Mouse (Mus musculus) embryonic facial prominence, embryonic 14.5 days (tissue): ENCODE measurements at regions not wholly inside any gene's neighbourhood (a gene's known extent, or its start where the extent isn't known, plus 50 kb on each side); places are given as distances from the start of the nearest gene placed in this dataset.

Experiments used
- ATAC-seq: fragments of 200-750 bp; cut with Nextera tagmentation; 2 replicates; pipeline ENCODE4 v1.8.0; 2017; ENCODE audit warnings: low read depth, moderate number of reproducible peaks, moderate TSS enrichment
- DNase-seq: peaks from one replicate; pipeline ENCODE4 v3.0.0-alpha.2; 2015; ENCODE audit warnings: low spot score
- H3K27ac ChIP-seq: fragments of 300-500 bp; sonication (generic); replicated peaks from 2 replicates; pipeline ENCODE4 v1.5.1; 2014; ENCODE audit warnings: low read depth, mild to moderate bottlenecking, low read length, moderate library complexity
- H3K27me3 ChIP-seq: fragments of 300-500 bp; sonication (generic); replicated peaks from 2 replicates; pipeline ENCODE4 v1.6.1; 2014; ENCODE audit warnings: low read length; ENCODE audit not compliant: control insufficient read depth, insufficient read depth
- H3K36me3 ChIP-seq: fragments of 300-500 bp; sonication (generic); 2 replicates; pipeline ENCODE4 v1.6.1; 2014; ENCODE audit warnings: low read length, mixed read lengths; ENCODE audit not compliant: control insufficient read depth, insufficient read depth
- H3K4me1 ChIP-seq: fragments of 300-500 bp; sonication (generic); 2 replicates; pipeline ENCODE4 v1.6.1; 2014; ENCODE audit warnings: antibody characterized with exemption, low read length; ENCODE audit not compliant: control insufficient read depth, insufficient read depth
- H3K4me2 ChIP-seq: fragments of 300-500 bp; sonication (generic); 2 replicates; pipeline ENCODE4 v1.6.1; 2014; ENCODE audit warnings: low read depth, mild to moderate bottlenecking, low read length, moderate library complexity, mixed read lengths
- H3K4me3 ChIP-seq: fragments of 300-500 bp; sonication (generic); 2 replicates; pipeline ENCODE4 v1.5.1; 2014; ENCODE audit warnings: low read depth, mild to moderate bottlenecking, low read length
- H3K9ac ChIP-seq: fragments of 300-500 bp; sonication (generic); 2 replicates; pipeline ENCODE4 v1.6.1; 2014; ENCODE audit warnings: low read depth, mild to moderate bottlenecking, low read length, moderate library complexity, mixed read lengths
- H3K9me3 ChIP-seq: fragments of 300-500 bp; sonication (generic); 2 replicates; pipeline ENCODE4 v1.6.1; 2016; ENCODE audit warnings: low read length; ENCODE audit not compliant: control insufficient read depth
- WGBS: fragments of 180-500 bp; shearing (Covaris S2); extraction: QIAGEN DNeasy Blood & Tissue Kit; methylation state at CpG from one replicate; pipeline ENCODE4 v1.1.7; 2014; 5-methylcytosine and 5-hydroxymethylcytosine counted together

DNA sequence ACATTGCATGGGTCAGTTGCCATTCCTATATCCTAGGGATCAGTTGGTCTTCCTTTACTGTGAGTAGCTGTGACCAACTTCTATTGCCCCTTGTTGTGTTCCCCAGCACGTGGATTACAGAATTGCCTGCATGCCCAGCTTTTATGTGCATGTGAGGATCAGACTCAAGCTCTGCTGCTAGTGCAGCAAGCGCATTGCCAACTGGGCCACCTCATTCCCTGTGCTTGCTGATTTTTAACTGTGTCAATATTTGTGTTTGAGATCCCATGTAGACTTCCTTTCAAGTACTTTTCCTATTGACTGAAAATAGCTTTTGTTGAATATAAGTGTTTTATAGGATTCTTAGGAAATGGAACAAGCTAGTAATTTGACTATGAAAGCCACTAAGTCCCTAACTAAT, 1526.5 kb upstream of the Tenm2 start:
- WGBS, result 67% methylated on average over 2 of the region's 2 CpGs
- Histone ChIP-seq H3K4me2 (no peak overlapping the region), H3K4me3 (no peak overlapping the region)

DNA sequence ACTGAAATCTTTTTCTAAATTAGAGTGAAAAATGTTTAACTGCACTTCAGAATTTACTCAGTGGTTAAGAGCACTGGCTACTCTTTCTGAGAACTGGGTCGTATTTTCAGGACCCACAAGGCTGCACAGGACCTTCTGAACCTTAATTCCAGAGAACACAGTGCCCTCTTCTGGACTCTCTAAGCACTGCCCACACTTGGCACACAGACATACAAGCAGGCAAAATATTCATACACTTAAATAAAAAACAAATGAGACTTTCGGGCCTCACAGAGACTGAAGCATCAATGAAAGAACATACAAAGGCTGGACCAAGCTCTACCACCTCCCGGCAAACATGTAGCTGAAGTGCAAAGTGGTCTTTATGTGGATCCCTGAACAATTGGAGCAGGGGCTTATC, 1511.8 kb upstream of the Tenm2 start:
- Histone ChIP-seq H3K9ac (no peak overlapping the region), H3K9me3 (no peaks in the 10 kb centered on the region), H3K4me2 (no peak overlapping the region), H3K36me3 (no peaks in the 10 kb centered on the region), H3K4me3 (no peak overlapping the region), H3K27me3 (no peaks in the 10 kb centered on the region), H3K27ac (no peak overlapping the region), H3K4me1 (no peaks in the 10 kb centered on the region)
- WGBS, result 29% methylated on average over 3 of the region's 3 CpGs
- DNase-seq (peak; percentile 23), ATAC-seq (no peak)

More for the DNA sequence above, 1526.5 kb upstream of the Tenm2 start:
- no peaks in the 10 kb centered on the region for H3K9me3 ChIP-seq
- no peaks in the 10 kb centered on the region for H3K27me3 ChIP-seq
- H3K36me3 ChIP-seq, result no peaks in the 10 kb centered on the region
- H3K27ac ChIP-seq, result no peak overlapping the region
- no peak overlapping the region for H3K9ac ChIP-seq
- DNase-seq (no peak), ATAC-seq (no peak)
- H3K4me1 ChIP-seq, result no peaks in the 10 kb centered on the region

DNA sequence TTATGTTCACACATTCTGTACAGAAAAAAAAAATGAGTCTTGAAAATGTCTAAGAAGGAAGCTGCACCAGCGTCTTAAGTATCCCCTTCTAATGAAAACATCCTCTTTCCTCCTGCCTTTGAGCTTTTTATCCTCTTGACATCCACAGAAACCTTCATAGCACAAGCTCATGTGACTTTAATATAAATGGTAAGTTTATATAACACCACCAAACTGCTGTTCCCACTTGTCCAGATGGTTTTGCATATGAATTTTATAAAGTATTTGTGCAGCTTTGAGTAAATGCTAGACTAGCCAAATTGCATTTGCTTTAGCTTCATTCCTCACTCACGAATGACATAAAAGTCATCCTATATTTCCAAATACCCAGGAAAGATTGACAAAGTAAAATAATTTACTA, 1493.3 kb upstream of the Tenm2 start:
- 43% methylated on average over 2 of the region's 2 CpGs for WGBS
- H3K4me3 ChIP-seq, result no peak overlapping the region

DNA sequence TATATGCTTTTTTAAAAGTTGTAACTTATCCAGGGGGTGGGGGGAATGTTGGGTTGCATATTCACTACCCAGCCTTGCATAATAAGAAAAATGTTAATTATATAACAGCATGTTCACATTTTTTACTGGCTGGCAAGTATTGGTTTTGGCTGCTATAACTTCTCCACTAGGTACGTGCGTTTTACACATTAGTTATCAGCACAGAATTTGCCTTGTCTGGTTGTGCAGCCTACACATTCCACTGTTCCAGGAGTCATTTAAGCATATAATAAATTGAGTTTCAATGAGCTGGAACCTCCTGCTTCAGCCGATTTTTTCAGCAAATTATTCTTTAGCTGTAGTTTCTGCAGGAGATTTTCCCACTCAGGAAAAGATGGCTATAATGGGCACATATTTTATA, 1479.9 kb upstream of the Tenm2 start:
- ATAC-seq, result no peak

More for the DNA sequence above, 1493.3 kb upstream of the Tenm2 start:
- Histone ChIP-seq H3K27ac (no peak overlapping the region), H3K36me3 (no peaks in the 10 kb centered on the region), H3K27me3 (no peaks in the 10 kb centered on the region), H3K9ac (no peak overlapping the region), H3K9me3 (no peaks in the 10 kb centered on the region), H3K4me1 (no peaks in the 10 kb centered on the region), H3K4me2 (no peak overlapping the region)
- DNase-seq (no peak), ATAC-seq (no peak)

DNA sequence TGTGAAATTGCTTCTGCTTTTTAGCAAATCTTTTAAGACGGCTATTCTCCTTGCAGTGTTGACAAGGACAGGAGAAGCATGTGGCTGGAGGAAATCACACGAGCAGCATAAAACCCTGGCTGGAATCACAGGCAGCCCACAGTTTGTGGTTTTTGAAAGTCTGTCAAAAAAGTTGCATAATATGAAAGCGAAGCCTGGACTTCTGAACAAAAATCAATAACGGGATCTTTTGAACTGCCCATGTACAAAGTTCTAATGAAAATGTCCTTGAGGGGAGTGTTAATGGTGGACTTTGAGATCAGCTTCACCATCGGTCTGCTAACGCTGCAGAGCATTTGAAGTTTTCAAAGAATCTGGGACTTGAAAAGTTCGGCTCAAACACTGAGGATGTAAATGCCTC, 1445.5 kb upstream of the Tenm2 start:
- no peak for DNase-seq
- no peaks in the 10 kb centered on the region for H3K9me3 ChIP-seq
- 53% methylated on average over 7 of the region's 7 CpGs for WGBS

More for the DNA sequence above, 1479.9 kb upstream of the Tenm2 start:
- Histone ChIP-seq H3K4me3 (no peak overlapping the region), H3K36me3 (no peaks in the 10 kb centered on the region), H3K4me1 (no peaks in the 10 kb centered on the region), H3K9ac (no peak overlapping the region), H3K27ac (no peak overlapping the region), H3K4me2 (no peak overlapping the region), H3K27me3 (no peaks in the 10 kb centered on the region), H3K9me3 (no peaks in the 10 kb centered on the region)
- 81% methylated on average over 3 of the region's 3 CpGs for WGBS
- no peak for DNase-seq

DNA sequence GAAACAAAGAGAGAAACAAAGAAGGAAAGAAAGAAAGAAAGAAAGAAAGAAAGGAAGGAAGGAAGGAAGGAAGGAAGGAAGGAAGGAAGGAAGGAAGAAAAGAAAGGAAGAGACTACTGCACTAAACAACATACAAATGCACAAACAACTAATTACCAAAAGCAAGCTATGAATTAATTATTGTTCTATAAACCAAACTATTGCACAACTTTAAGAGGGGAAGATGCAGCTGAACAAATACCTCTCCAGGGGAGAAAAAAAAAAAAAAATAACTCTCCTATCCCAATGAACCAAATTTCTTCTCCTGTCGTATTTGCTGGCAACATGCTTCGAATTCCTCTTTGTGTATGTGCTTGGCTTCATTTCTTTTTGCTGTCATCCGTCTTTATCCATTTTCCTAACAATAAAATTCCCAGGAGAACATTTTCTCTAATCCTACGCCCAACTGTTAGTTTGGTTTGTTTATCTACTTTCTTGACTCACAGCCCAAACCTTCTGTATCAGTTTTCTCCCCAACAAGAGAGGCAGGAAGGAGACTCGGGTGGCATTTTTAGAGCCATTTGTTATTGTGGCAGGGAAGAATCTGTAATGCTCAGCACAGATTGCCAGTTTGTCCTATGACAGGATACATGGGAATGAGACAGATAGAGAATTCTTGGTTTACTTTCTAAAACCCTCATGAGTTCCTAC, 1437.7 kb upstream of the Tenm2 start:
- no peaks in the 10 kb centered on the region for H3K36me3 ChIP-seq
- no peaks in the 10 kb centered on the region for H3K4me1 ChIP-seq
- WGBS, result 37% methylated on average over 5 of the region's 5 CpGs
- ATAC-seq, result no peak
- no peaks in the 10 kb centered on the region for H3K9me3 ChIP-seq
- no peak overlapping the region for H3K9ac ChIP-seq
- peak; percentile 9 for DNase-seq
- H3K27ac ChIP-seq, result no peak overlapping the region
- H3K27me3 ChIP-seq, result no peaks in the 10 kb centered on the region
- no peak overlapping the region for H3K4me2 ChIP-seq
- H3K4me3 ChIP-seq, result no peak overlapping the region

More for the DNA sequence above, 1445.5 kb upstream of the Tenm2 start:
- no peaks in the 10 kb centered on the region for H3K27me3 ChIP-seq
- ATAC-seq, result no peak
- H3K9ac ChIP-seq, result no peak overlapping the region
- no peaks in the 10 kb centered on the region for H3K36me3 ChIP-seq
- no peak overlapping the region for H3K27ac ChIP-seq
- H3K4me1 ChIP-seq, result no peaks in the 10 kb centered on the region
- H3K4me3 ChIP-seq, result no peak overlapping the region
- no peak overlapping the region for H3K4me2 ChIP-seq
